Mouse (Mus musculus) limb, embryonic 10.5 days (tissue): ENCODE data around the gene Atp4b. TPM values are rescaled to one million over a fixed set of nuclear protein-coding genes. Genes with fewer than 3 reads are reported as not detected.

Source experiments
- DNase-seq: peaks from one replicate; pipeline ENCODE4 v3.0.0-alpha.2; 2017; ENCODE audit warnings: low spot score
- H3K27ac ChIP-seq: fragments of 300-500 bp; sonication (generic); 2 replicates; pipeline ENCODE4 v1.5.1; 2016; ENCODE audit warnings: mild to moderate bottlenecking
- H3K27me3 ChIP-seq: fragments of 300-500 bp; sonication (generic); 2 replicates; pipeline ENCODE4 v1.6.1; 2016; ENCODE audit warnings: low read depth, mild to moderate bottlenecking; ENCODE audit not compliant: poor library complexity, severe bottlenecking
- H3K36me3 ChIP-seq: fragments of 300-500 bp; sonication (generic); 2 replicates; pipeline ENCODE4 v1.6.1; 2016; ENCODE audit warnings: mild to moderate bottlenecking, moderate library complexity
- H3K4me1 ChIP-seq: fragments of 300-500 bp; sonication (generic); 2 replicates; pipeline ENCODE4 v1.6.1; 2016
- H3K4me3 ChIP-seq: fragments of 300-500 bp; sonication (generic); 2 replicates; pipeline ENCODE4 v1.5.1; 2016; ENCODE audit warnings: mild to moderate bottlenecking, moderate library complexity
- H3K9me3 ChIP-seq: fragments of 300-500 bp; sonication (generic); replicated peaks from 2 replicates; pipeline ENCODE4 v1.6.1; 2016; ENCODE audit warnings: mild to moderate bottlenecking
- WGBS: fragments of 180-500 bp; shearing (Covaris S2); methylation state at CpG from one replicate; pipeline ENCODE4 v1.1.7; 2016; 5-methylcytosine and 5-hydroxymethylcytosine counted together
- polyA plus RNA-seq: library from polyadenylated mRNA; unstranded; fragments of >200 nt; fragmentation: Nextera tagmentation; extraction: Ambion mirVana; gene quantifications from 2 replicates; pipeline ENCODE4 v1.2.1, GENCODE M21; 2016

Gene Atp4b
- not detected in 2 replicates for polyA plus RNA-seq

GRCm38 (mm10) chr8:13396725-13397124, at the start of gene Atp4b:
Gene Atp4b (minus strand): TSS chr8:13396825.
- Histone ChIP-seq H3K27me3 (no peaks in the 10 kb centered on the region), H3K9me3 (no peaks in the 10 kb centered on the region), H3K36me3 (no peaks in the 10 kb centered on the region), H3K4me3 (no peak within 1 kb of the TSS), H3K27ac (no peak within 1 kb of the TSS), H3K4me1 (no peaks in the 10 kb centered on the region)
- DNase-seq, result no peak
- 85% methylated on average over 5 of the region's 5 CpGs for WGBS

GRCm38 (mm10) chr8:13442152-13442551, 45.5 kb upstream of the Atp4b start:
- Histone ChIP-seq H3K4me1 (no peaks in the 10 kb centered on the region), H3K36me3 (no peaks in the 10 kb centered on the region), H3K27me3 (peaks cover 4% of the 10 kb centered on the region; the same call in 1 of the 2 replicates), H3K27ac (no peak overlapping the region), H3K4me3 (no peak overlapping the region), H3K9me3 (no peaks in the 10 kb centered on the region)
- WGBS, result 96% methylated on average over 2 of the region's 2 CpGs
- DNase-seq, result no peak

DNA sequence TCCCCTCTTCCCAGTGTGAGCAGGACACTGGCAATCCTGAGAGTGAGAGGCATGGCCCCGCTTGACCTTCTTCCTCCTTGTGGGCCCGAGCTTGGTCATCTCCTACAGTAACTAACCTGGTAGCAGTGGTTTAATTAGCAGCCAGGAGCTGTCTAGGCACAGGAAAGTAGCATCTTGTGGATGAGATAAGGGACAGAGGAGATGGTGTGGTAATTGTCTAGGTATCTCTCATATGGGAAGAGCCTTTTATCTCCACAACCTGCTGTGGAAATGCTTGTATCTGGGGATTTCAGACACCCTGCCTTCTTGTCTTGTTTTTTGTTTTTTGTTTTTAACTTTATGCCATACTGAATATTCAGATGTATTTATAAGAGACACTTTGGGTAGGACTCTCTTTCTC, 40.9 kb upstream of the Atp4b start:
- no peaks in the 10 kb centered on the region for H3K4me1 ChIP-seq
- WGBS, result 91% methylated on average over 2 of the region's 2 CpGs
- no peaks in the 10 kb centered on the region for H3K9me3 ChIP-seq
- H3K27me3 ChIP-seq, result peaks cover 44% of the 10 kb centered on the region
- no peak for DNase-seq
- H3K4me3 ChIP-seq, result no peak overlapping the region
- H3K36me3 ChIP-seq, result no peaks in the 10 kb centered on the region
- H3K27ac ChIP-seq, result no peak overlapping the region

DNA sequence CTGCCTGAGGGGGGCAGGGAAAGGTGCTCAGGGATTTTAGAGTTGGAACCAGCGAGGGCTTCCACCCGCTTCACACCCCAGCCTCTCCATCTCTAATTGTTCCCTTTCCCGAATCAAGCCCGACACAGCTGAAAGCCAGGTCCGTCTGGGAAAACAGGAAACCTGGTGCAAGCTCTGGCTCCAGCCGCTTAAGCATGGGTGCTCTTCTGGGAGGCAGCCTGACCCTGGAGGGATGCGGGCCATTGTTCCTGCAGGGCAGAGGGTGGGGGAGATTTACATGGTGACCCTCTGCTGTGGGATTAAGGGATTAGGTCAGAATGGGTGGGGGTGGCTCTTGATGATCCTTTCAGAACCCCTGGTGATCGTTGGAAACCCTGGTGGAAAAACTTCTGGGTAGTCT, 39.4 kb upstream of the Atp4b start:
- 15% methylated on average over 8 of the region's 8 CpGs for WGBS
- H3K27ac ChIP-seq, result no peak overlapping the region
- H3K27me3 ChIP-seq, result peaks cover 44% of the 10 kb centered on the region
- no peaks in the 10 kb centered on the region for H3K4me1 ChIP-seq
- no peak for DNase-seq
- no peaks in the 10 kb centered on the region for H3K9me3 ChIP-seq
- no peak overlapping the region for H3K4me3 ChIP-seq
- H3K36me3 ChIP-seq, result no peaks in the 10 kb centered on the region

DNA sequence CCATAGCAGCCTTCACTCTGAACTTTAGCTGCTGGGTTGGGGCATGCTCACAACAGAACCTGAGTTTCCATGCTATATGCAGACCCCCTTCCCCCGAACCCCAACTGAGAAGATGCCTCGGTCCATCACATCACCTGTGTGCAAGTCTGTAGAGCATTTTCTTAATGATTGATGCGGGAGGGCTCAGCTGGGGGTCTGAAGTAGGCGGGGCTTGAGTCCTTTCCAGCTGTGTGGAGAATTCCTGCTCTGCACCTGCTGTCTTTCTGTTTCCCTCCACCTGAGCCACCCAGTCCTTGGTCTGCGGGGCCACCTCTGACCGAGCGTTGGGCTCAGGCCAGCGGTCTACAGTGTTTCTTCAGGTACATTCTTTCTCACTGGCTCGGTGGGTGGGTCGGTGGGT, 38.3 kb upstream of the Atp4b start, which contains the start of gene Tmem255b:
TSS of gene Tmem255b (plus strand) at position 301 of the 400 bp plus-strand sequence.
- no peak within 1 kb of the TSS for H3K4me3 ChIP-seq
- no peaks in the 10 kb centered on the region for H3K9me3 ChIP-seq
- peaks cover 44% of the 10 kb centered on the region for H3K27me3 ChIP-seq
- H3K36me3 ChIP-seq, result no peaks in the 10 kb centered on the region
- H3K27ac ChIP-seq, result no peak within 1 kb of the TSS
- WGBS, result 19% methylated on average over 10 of the region's 10 CpGs
- DNase-seq, result no peak
- no peaks in the 10 kb centered on the region for H3K4me1 ChIP-seq

DNA sequence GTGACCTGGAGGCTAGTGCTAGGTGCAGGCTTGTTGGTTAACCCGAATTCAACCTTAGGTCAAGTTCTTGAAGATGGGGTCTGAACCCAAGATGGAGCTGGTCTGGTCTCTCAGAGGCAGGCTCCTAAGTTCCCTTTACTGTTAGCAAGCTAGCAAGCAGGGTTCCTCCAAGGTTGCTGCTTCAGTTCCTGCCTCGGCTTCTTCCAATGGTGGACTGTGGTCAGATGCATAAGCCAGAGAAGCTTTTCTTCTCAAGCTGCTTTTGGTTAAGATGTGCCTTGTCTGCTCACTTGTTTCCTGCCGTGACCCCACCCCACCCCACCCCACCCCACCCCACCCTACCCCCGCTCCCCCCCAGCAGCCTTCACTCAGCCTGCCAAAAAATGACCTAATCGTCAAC, 36.5 kb upstream of the Atp4b start:
- Histone ChIP-seq H3K4me3 (no peak overlapping the region), H3K27me3 (peaks cover 44% of the 10 kb centered on the region), H3K27ac (no peak overlapping the region), H3K9me3 (no peaks in the 10 kb centered on the region), H3K36me3 (no peaks in the 10 kb centered on the region), H3K4me1 (no peaks in the 10 kb centered on the region)
- 91% methylated on average over 5 of the region's 5 CpGs for WGBS
- no peak for DNase-seq

GRCm38 (mm10) chr8:13430866-13431265, 34.2 kb upstream of the Atp4b start:
- no peak for DNase-seq
- Histone ChIP-seq H3K27me3 (peaks cover 27% of the 10 kb centered on the region), H3K4me1 (no peaks in the 10 kb centered on the region), H3K9me3 (no peaks in the 10 kb centered on the region), H3K36me3 (no peaks in the 10 kb centered on the region), H3K27ac (no peak overlapping the region), H3K4me3 (no peak overlapping the region)

DNA sequence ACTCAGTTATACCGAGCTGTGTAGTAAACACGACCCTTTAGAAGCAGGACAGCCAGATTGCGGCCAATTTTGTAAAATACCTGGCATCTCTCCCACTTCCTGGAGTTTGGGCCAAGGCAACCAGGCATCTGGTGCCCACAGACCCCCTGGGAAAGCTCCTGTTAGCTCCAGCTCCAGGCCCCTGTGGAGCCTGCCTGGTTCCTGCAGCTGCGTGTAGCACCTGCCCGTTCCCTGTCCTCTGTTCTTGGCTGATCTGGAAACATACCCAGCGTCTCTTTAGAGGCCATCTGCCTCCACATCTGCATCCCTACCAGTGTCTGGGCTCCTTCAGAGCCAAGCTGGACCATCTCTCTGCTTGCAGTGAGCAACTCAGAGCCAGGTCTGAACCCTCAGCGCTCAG, 33.8 kb upstream of the Atp4b start:
- no peak for DNase-seq
- WGBS, result 83% methylated on average over 7 of the region's 7 CpGs

GRCm38 (mm10) chr8:13428156-13428555, 31.5 kb upstream of the Atp4b start:
- H3K27ac ChIP-seq, result no peak overlapping the region
- no peaks in the 10 kb centered on the region for H3K4me1 ChIP-seq
- WGBS, result 90% methylated on average over 9 of the region's 9 CpGs
- no peak for DNase-seq
- no peak overlapping the region for H3K4me3 ChIP-seq
- H3K27me3 ChIP-seq, result peaks cover under 1% of the 10 kb centered on the region; the same call in 1 of the 2 replicates
- H3K9me3 ChIP-seq, result no peaks in the 10 kb centered on the region
- H3K36me3 ChIP-seq, result no peaks in the 10 kb centered on the region

More for the DNA sequence above, 33.8 kb upstream of the Atp4b start:
- Histone ChIP-seq H3K27ac (no peak overlapping the region), H3K9me3 (no peaks in the 10 kb centered on the region), H3K36me3 (no peaks in the 10 kb centered on the region), H3K4me1 (no peaks in the 10 kb centered on the region), H3K27me3 (peaks cover 23% of the 10 kb centered on the region), H3K4me3 (no peak overlapping the region)

DNA sequence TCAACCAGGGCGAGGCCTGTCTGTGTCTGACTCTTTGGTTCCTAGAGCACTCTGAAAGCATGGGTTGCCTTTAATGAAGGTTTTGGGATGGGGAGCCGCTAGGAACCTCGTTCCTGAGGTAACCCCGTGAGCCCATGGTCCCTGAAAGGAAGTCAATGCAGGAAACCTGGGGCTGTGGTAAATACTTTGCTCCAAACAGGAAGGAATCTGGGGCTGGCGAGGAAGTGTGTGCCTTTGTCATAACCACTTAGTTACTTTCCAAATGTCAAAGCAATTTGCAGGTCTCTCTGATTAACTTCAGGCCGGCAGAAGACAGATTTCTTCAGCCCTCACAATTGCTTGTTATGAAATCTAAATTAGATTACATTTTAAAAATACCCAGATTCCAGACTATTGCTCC, 30.7 kb upstream of the Atp4b start:
- WGBS, result 82% methylated on average over 6 of the region's 6 CpGs

DNA sequence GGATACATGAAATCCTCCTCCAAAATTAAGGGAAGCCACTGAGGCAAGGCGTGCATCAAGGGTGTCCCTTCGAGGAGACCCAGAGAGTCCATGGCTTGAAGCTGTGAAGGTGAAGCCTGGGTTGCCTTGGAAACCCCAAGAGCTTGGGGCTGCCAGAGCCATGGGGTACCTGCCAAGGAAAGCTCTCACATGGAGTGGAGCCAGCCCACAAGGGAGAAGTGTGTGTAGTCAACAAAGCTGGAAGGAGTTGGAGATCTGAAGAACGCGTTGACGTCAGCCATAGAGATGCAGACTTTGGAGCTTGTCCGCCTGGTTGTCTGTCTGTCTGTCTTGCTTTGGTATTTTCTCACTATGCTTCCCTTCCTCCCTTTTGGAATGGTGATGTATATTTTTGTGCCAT, 24.3 kb upstream of the Atp4b start:
- Histone ChIP-seq H3K4me1 (no peaks in the 10 kb centered on the region), H3K36me3 (no peaks in the 10 kb centered on the region), H3K27me3 (no peaks in the 10 kb centered on the region), H3K27ac (no peak overlapping the region), H3K9me3 (no peaks in the 10 kb centered on the region), H3K4me3 (no peak overlapping the region)
- 93% methylated on average over 6 of the region's 6 CpGs for WGBS
- DNase-seq, result no peak

More for the DNA sequence above, 30.7 kb upstream of the Atp4b start:
- Histone ChIP-seq H3K27me3 (no peaks in the 10 kb centered on the region), H3K9me3 (no peaks in the 10 kb centered on the region), H3K4me3 (no peak overlapping the region), H3K27ac (no peak overlapping the region), H3K36me3 (no peaks in the 10 kb centered on the region), H3K4me1 (no peaks in the 10 kb centered on the region)
- DNase-seq, result no peak

DNA sequence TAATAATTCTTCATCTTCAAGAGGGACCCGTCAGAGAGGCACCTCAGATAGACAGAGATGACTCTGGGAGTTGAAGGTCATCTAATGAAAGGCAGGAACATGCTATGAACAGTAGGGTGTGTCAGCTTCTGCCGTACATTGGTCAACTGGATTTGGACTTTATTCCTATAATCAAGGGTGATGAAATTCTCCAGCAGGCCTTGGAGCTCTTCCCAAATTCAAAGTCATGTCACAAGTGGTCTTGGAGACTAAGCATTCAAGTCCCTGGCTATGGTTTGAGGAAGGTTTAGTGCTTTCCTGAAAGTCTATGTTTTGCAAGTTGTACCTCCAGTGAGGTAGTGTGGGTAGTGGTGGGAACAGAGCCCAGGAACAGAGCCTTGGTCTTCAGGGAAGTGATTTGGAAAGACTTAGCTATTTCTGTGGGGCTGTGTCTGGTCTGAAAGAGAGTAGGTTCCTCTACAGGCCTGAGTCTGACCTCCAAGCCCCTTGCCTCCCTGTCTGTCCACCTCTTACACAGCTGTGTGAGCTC, 22.6 kb upstream of the Atp4b start:
- Histone ChIP-seq H3K4me3 (no peak overlapping the region), H3K36me3 (no peaks in the 10 kb centered on the region), H3K27ac (no peak overlapping the region), H3K9me3 (no peaks in the 10 kb centered on the region), H3K27me3 (no peaks in the 10 kb centered on the region), H3K4me1 (no peaks in the 10 kb centered on the region)
- no peak for DNase-seq
- 73% methylated on average over 2 of the region's 2 CpGs for WGBS

DNA sequence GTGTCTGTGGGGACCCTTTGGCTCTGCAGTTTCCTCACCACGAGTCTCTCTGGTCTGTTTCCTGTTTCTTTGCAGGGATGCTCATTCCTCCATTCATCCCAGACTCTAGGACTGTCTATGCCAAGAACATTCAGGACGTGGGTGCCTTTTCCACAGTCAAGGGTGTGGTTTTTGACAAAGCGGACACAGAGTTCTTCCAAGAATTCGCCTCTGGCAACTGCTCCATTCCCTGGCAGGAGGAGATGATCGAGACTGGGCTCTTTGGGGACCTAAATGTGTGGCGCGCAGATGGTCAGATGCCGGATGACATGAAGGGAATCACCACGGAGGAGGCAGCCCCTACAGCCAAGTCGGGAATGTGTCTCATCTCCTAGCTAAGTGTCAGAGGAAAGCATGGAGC, 19.3 kb upstream of the Atp4b start:
- Histone ChIP-seq H3K9me3 (no peaks in the 10 kb centered on the region), H3K4me1 (no peaks in the 10 kb centered on the region), H3K27me3 (no peaks in the 10 kb centered on the region), H3K36me3 (no peaks in the 10 kb centered on the region), H3K27ac (no peak overlapping the region), H3K4me3 (no peak overlapping the region)
- DNase-seq, result no peak
- 80% methylated on average over 10 of the region's 10 CpGs for WGBS

DNA sequence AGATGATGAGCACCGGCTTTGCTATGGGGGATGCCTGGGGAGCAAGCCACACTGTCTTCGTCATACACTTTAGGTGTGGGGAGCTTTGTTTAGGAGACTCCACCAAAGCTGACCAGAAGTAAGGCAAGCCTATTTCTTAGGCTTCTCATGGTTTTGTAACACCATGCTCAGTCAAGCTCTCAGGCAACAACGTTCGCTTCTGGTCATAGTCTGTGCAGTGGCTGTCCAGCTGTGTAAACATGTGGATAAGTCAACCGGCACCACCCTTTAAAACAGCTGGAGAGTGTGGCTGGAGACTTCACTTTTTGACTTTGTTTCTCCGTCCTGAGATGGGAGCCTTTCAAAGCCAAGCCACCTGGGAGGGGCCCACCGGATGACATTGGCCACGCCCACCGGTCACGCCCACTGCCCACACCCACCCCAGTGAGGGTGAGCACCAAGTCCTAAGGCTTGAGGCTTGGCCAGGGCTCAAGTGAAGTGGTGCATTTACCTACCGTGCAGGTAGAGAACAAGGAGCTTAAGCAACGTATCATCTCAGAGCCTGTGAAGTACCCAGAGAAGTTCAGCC, 17.3 kb upstream of the Atp4b start:
- Histone ChIP-seq H3K9me3 (no peaks in the 10 kb centered on the region), H3K36me3 (no peaks in the 10 kb centered on the region), H3K4me1 (no peaks in the 10 kb centered on the region), H3K4me3 (no peak overlapping the region), H3K27ac (no peak overlapping the region), H3K27me3 (no peaks in the 10 kb centered on the region)
- DNase-seq, result no peak
- 58% methylated on average over 12 of the region's 12 CpGs for WGBS
